Mouse (Mus musculus): ENCODE results near the gene Kansl3. TPM values are rescaled to one million over a fixed set of nuclear protein-coding genes. Genes with fewer than 3 reads are reported as not detected.

Gene Kansl3
- polyA plus RNA-seq, 1 experiment, result 35.3 TPM

DNA sequence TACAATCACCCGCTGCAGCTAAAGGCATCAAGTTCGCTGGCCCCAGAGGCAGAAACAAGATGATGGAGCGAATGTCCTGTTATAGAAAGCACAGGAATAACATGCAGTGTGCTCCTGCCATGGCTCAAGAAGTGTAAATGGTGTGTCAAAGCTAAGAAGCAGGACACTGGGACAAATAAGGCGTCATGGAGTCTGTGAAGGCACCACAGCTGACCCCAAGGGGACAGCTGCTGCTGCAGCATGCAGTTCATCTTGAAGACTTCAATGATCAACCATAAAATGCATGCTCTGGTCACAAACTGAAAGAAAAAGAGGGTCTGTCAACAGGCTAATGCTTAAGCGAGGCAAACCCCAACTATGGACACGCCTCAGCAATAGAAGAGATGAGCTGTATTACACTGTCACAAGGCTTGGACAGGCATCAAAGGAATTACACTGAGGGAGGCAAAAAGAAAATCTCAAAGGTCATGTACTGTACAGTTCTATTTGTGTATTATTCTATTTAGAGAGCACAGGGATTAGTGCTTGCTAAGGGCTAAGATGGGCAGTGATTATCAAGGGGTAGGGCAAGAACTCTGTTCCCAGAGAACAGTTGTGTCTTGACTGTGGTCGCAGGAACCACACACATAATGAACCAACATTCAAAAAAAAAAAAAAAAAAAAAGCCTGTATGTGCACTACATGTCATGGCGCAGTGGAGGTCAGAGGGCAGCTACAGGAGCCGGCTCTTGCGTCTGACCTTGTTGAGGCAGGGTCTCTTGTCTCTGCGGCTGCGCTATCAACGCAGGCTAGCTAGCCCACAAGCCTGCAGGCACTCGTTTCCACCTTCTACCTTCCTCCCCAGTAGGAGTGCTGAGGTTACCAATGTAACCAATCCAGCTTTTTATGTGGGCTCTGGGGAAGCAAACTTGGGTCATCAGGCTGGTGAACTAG, 35.8 kb downstream of the Kansl3 start:
- H3K27ac ChIP-seq (replicated peaks; ENCODE audit: low read depth, low read length), result no peak overlapping the region
- no peaks in the 10 kb centered on the region for H3K4me1 ChIP-seq (ENCODE audit: control insufficient read depth, insufficient read depth, insufficient read length, low read length)
- no peak overlapping the region for H3K4me3 ChIP-seq (ENCODE audit: insufficient read depth, low read depth, low read length)

DNA sequence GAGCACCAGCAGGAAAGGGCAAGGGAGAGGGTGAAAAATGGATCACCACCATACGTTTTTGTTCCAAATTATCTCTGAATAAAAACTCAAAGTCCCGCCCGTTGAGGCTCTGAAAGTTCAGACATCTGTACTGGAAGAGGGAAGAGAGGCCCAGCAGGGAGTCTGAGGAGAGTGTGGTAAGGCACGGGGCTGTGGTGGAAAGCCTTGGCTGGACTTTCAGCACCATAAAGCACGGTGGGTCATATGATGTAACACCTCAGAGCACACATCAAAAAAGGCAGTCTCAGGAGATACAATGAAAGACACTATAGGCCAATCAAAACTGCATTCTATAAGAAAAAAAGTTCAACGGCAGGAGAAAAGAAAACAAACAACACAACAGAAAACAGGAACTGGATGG, 37.2 kb downstream of the Kansl3 start:
- Histone ChIP-seq H3K4me1 (ENCODE audit: control insufficient read depth, insufficient read depth, insufficient read length, low read length) (no peaks in the 10 kb centered on the region), H3K4me3 (ENCODE audit: insufficient read depth, low read depth, low read length) (no peak overlapping the region), H3K27ac (replicated peaks; ENCODE audit: low read depth, low read length) (no peak overlapping the region)

DNA sequence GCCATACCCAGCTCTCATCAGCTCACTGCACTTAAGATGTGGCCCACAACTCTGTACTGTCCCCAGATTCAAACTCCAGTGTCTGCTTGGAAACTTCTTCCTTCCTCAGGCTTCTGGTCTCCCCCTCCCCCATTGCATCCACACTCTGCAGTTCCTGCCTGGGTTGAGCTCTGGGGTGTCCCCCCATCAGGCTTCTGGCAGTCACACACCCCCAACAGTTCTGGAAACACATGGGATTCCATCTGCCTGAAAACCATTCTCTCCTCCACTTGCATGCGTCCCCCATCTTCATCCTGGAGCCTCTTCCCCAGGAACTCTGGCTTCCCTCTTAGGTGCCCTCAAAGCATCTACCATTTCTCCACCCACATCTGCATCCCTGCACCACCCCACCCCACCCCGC, 42.2 kb downstream of the Kansl3 start:
- Histone ChIP-seq H3K27ac (replicated peaks; ENCODE audit: low read depth, low read length) (no peak overlapping the region), H3K4me3 (ENCODE audit: insufficient read depth, low read depth, low read length) (no peak overlapping the region), H3K4me1 (ENCODE audit: control insufficient read depth, insufficient read depth, insufficient read length, low read length) (no peaks in the 10 kb centered on the region)

DNA sequence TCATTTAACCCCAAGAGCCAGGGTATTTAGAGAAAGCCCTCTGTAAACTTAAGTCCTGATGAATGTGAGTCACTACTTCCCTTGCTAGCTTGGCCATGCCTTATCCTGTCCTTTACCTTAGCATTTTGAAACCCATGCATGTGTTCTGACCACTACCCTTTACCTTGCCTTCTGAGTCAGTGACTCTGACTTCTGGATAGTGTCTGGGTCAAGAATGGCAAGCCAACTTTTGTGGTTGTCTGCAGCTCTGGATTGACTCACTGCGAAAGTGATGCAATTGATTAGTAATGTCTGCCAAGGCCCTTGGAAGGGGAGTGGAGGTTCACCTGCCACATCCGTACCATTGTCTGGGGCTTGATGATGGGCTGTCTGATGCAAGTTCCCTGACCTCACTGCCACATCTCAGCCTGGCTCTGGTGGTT, 43.1 kb downstream of the Kansl3 start:
- Histone ChIP-seq H3K27ac (replicated peaks; ENCODE audit: low read depth, low read length) (no peak overlapping the region), H3K4me3 (ENCODE audit: insufficient read depth, low read depth, low read length) (no peak overlapping the region), H3K4me1 (ENCODE audit: control insufficient read depth, insufficient read depth, insufficient read length, low read length) (no peaks in the 10 kb centered on the region)

DNA sequence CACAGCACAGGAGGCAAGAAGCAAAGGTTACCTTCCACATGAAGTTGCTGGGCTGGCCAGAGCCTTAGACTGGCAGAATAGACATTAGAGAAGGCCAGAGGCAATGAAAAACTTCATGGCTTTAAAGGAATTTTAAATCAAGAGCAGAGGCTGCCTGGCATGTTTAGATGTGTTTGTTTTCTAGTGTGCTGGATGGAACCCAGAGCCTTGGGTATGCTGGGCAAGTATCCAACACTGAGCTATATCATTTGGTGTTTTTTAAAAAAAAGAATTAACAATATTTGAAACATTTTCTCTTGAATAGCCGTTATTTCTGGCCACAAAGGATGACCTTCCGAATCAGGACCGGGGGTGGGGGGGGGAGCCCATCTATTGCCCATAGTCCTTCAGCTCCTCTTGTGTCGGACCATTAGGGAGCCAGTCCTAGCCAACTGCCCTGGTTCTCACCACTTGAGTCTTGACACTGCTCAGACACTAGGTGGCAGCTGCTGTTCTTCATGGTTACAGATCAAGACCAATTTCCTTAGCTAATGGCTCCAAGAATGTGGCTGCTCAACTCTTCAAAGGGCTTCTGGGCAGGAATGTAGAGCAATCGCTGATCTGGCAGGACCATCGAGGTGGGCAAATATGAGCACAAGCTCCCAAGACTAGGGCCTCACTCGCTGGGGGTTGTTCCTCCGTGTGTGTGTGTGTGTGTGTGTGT, 45.1 kb downstream of the Kansl3 start:
- Histone ChIP-seq H3K4me1 (ENCODE audit: control insufficient read depth, insufficient read depth, insufficient read length, low read length) (no peaks in the 10 kb centered on the region), H3K27ac (replicated peaks; ENCODE audit: low read depth, low read length) (no peak overlapping the region), H3K4me3 (ENCODE audit: insufficient read depth, low read depth, low read length) (no peak overlapping the region)

DNA sequence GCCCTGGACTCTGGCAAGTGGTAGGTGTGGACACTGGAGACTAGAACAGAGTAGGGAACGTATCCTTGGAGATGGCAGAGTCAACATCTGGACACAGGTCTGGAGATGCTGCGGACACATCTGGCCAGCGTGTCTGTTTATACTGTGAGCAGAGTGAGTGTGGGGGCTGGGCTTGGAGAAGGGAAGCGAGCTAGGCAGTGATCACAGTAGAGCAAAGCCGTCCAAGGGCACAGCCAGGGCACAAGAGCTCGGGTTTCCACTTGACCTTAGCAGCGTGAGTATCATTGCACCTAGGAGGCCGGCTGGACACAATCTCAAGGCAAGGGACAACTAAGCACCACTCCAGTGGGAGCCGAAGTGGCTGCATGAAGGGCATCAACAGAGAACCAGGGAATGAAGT, 45.9 kb downstream of the Kansl3 start:
- no peak overlapping the region for H3K4me3 ChIP-seq (ENCODE audit: insufficient read depth, low read depth, low read length)
- no peaks in the 10 kb centered on the region for H3K4me1 ChIP-seq (ENCODE audit: control insufficient read depth, insufficient read depth, insufficient read length, low read length)
- H3K27ac ChIP-seq (replicated peaks; ENCODE audit: low read depth, low read length), result no peak overlapping the region

DNA sequence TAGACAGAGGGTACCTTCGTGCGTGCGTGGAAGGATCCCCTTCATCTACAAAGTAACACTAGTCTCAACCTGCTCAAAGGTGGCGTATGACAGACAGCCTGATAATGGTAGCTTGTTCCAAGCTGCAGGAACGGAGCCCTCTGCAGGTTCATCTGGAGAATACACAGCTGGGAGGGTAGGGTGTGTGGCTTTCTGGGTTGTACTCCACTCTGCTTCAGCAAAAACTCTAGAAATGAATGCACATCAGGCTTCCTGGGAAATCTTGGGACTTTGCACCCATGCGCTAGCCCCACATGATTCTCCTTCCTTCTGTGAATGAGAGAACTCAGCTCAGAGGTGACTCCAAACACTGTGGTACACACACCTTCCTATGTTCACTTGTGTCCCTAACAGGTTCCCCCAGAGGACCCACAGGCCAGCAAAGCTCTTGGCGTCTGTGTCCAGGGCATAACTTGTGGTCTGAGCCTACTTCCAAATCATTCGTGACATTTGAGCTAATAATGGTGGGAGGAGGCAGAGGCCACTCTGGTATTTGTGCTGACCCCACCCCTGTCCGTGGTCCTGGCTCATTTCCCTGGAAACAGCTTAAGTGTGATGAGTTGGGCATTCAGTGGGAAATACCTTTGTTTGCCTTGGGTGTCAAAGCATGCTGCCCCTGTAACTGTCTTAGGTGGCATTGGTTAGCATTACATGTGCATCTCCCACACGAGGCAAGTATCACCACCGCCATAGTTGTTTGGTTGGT, 47.0 kb downstream of the Kansl3 start:
- Histone ChIP-seq H3K4me1 (ENCODE audit: control insufficient read depth, insufficient read depth, insufficient read length, low read length) (no peaks in the 10 kb centered on the region), H3K27ac (replicated peaks; ENCODE audit: low read depth, low read length) (no peak overlapping the region), H3K4me3 (ENCODE audit: insufficient read depth, low read depth, low read length) (no peak overlapping the region)

DNA sequence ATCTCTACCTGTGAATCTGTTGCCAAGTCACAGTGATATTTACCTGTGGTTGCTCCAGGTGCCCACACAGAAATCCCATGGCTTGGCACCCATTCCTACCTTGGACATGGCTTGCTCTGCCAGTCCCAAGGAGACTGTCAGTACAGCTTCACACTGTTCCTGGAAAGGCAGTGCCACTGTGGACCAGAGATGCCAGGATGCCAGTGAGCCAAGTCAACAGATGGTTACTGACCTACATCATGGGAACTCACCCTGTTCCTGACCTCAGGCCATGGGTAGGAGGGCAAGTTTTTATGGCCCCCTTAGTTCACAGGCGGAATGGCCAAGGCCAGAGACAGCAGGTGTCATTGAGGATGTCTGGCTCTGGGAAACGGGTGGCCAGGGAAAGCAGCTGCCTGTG, 47.8 kb downstream of the Kansl3 start:
- Histone ChIP-seq H3K27ac (replicated peaks; ENCODE audit: low read depth, low read length) (no peak overlapping the region), H3K4me3 (ENCODE audit: insufficient read depth, low read depth, low read length) (no peak overlapping the region), H3K4me1 (ENCODE audit: control insufficient read depth, insufficient read depth, insufficient read length, low read length) (no peaks in the 10 kb centered on the region)

DNA sequence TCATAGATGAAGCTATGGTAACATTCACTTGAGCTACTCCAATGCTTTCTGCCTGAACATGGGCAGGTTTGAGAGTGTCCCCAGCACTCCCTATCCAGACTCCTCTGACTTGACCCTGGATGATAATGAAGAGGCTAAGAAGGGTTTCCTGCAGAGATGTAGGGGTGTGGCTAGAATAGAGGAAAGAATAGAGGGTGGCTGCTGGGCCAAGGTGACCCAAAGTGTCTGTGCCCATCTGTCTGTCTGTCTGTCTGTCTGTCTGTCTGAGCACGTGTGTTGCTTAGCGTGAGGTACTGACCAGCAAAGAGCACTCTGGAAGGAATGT, 53.2 kb downstream of the Kansl3 start:
- no peaks in the 10 kb centered on the region for H3K4me1 ChIP-seq (ENCODE audit: control insufficient read depth, insufficient read depth, insufficient read length, low read length)
- H3K27ac ChIP-seq (replicated peaks; ENCODE audit: low read depth, low read length), result no peak overlapping the region
- no peak overlapping the region for H3K4me3 ChIP-seq (ENCODE audit: insufficient read depth, low read depth, low read length)

DNA sequence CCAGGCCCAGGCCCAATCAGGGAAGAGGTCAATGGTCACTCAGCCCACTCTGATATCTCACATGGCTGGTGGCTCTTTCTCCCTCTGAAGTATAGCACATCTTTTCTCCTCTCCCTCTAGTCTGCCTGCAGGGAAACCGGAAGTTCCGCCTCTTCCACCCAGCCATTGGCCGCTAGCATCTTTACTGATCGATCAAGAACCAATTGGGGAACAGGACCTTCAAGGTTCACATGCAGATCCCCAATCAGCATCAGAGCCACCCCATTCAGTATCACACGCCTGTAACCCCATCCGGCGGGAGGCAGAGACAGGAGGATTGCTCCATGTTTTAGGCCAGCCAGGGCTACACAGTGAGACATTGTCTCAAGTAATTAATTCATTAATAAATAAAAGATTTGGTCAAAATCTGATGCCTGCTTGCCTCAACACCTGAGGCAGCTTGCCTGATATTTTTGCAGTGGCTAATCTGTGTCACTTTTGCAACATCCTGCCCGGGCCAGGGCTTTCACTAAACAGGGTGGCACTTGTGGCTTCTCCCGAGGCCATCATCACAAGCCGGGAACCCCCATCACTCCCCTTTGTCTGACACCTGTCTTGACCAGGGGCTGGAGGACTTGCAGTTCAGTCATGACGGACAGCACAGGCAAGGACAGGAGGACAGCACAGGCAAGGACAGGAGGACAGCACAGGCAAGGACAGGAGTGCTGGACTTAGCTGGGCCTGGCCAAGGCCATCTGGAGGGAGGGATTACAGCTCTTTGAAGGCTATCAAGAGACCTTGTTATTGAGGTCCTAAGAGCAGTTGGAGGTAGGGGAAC, 53.8 kb downstream of the Kansl3 start:
- no peak overlapping the region for H3K4me3 ChIP-seq (ENCODE audit: insufficient read depth, low read depth, low read length)
- no peak overlapping the region for H3K27ac ChIP-seq (replicated peaks; ENCODE audit: low read depth, low read length)
- no peaks in the 10 kb centered on the region for H3K4me1 ChIP-seq (ENCODE audit: control insufficient read depth, insufficient read depth, insufficient read length, low read length)

DNA sequence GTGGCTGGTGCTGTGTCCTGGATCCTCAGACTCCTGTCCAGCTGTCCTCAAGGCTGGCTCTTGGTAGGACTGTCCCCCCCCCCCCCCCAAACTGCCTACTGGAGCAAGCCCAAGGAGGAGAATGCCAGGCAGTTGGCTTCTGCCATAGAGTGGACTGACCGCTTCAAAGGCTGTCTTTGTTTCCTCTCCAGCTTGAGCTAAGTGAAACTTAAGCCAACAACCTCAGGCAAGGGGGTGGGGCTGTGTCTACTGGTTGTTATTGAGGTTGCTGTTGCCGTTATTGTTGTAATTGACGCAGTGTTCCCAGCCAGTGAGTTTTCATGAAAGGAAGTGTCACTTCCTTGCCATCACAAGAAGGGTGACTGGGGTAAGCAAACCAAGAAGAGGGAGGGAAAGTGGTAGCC, 59.5 kb downstream of the Kansl3 start:
- H3K4me3 ChIP-seq (ENCODE audit: insufficient read depth, low read depth, low read length), result peak overlapping the region; percentile 68; the same call in 1 of the 2 replicates
- H3K27ac ChIP-seq (replicated peaks; ENCODE audit: low read depth, low read length), result no peak overlapping the region

DNA sequence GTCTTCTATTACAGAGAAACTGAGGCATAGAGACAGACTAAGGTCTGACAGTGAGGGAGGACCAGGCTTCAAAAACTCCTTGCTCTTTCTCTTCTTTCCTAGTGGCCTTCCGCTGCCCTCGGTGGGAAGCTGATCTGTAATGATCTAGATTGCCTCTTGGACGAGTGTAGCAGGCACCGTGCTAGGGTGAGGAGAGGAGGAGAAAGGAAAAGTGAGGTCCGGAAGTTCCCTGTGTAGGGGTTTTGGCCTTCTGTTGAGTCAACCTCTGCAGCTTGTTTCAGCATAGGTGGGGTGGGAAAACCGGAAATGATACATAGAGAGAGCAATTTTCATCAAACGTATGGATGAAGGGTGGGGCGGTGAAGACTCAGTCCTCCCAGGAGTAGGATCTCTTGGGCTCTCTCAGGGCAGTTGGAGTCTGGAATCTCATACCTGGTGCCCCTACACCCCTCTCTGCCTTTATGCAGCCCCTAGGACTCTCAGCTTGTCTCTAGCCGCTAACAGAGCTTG, 60.0 kb downstream of the Kansl3 start:
- Histone ChIP-seq H3K27ac (replicated peaks; ENCODE audit: low read depth, low read length) (no peak overlapping the region), H3K4me3 (ENCODE audit: insufficient read depth, low read depth, low read length) (peak overlapping the region; percentile 68), H3K4me1 (ENCODE audit: control insufficient read depth, insufficient read depth, insufficient read length, low read length) (peaks cover 5% of the 10 kb centered on the region; the same call in 1 of the 2 replicates)

More for the DNA sequence above, 59.5 kb downstream of the Kansl3 start:
- H3K4me1 ChIP-seq (ENCODE audit: control insufficient read depth, insufficient read depth, insufficient read length, low read length), result peaks cover 5% of the 10 kb centered on the region; the same call in 1 of the 2 replicates

DNA sequence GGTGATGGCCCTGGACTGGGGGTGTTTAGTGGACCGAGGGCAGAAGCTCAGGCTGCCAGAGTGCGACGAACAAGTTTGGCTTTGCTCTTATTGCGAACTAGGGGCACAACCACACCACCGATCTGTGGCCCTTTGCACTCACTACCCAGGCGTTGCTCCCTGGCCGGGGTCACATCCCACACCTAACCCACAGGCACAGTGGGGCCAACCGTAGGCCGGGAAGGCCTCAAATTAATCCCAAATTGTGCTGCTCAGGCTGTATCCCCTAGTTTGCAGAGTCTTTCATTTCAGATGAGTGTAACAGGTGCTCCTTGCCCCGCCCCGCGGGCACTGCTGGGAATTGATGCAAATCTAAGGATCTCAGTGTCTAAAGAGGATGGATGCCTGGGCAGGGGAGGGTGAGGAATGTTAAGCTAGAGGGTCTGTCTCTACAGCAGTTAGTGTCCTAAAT, 60.5 kb downstream of the Kansl3 start:
- Histone ChIP-seq H3K4me1 (ENCODE audit: control insufficient read depth, insufficient read depth, insufficient read length, low read length) (peaks cover 5% of the 10 kb centered on the region; the same call in 1 of the 2 replicates), H3K4me3 (ENCODE audit: insufficient read depth, low read depth, low read length) (peak overlapping the region; percentile 68), H3K27ac (replicated peaks; ENCODE audit: low read depth, low read length) (peak overlapping the region; percentile 62; the same call in 1 of the 2 replicates)
